Mouse (Mus musculus) forebrain, embryonic 11.5 days (tissue): ENCODE results near the gene Rtkn2. TPM values are rescaled to one million over a fixed set of nuclear protein-coding genes. Genes with fewer than 3 reads are reported as not detected.

Source experiments
- ATAC-seq: fragments of 200-750 bp; cut with Nextera tagmentation; replicated peaks from 2 replicates; pipeline ENCODE4 v1.8.0; 2017; ENCODE audit warnings: moderate TSS enrichment; ENCODE audit not compliant: low FRiP score
- DNase-seq: peaks from one replicate; pipeline ENCODE4 v3.0.0-alpha.2; 2017; ENCODE audit warnings: low spot score
- H3K27ac ChIP-seq: fragments of 300-500 bp; sonication (generic); 2 replicates; pipeline ENCODE4 v1.5.1; 2014; ENCODE audit warnings: low read depth, low read length
- H3K27me3 ChIP-seq: fragments of 300-500 bp; sonication (generic); 2 replicates; pipeline ENCODE4 v1.6.1; 2014; ENCODE audit warnings: mild to moderate bottlenecking, low read length, mixed read lengths; ENCODE audit not compliant: control insufficient read depth, insufficient read depth
- H3K36me3 ChIP-seq: fragments of 300-500 bp; sonication (generic); 2 replicates; pipeline ENCODE4 v1.6.1; 2014; ENCODE audit warnings: mild to moderate bottlenecking, low read length, moderate library complexity, mixed read lengths; ENCODE audit not compliant: control insufficient read depth, insufficient read depth
- H3K4me1 ChIP-seq: fragments of 300-500 bp; sonication (generic); replicated peaks from 2 replicates; pipeline ENCODE4 v1.6.1; 2014; ENCODE audit warnings: low read length, mixed read lengths; ENCODE audit not compliant: control insufficient read depth, insufficient read depth
- H3K4me2 ChIP-seq: fragments of 300-500 bp; sonication (generic); 2 replicates; pipeline ENCODE4 v1.6.1; 2014; ENCODE audit warnings: low read depth, mild to moderate bottlenecking, low read length, moderate library complexity, mixed read lengths; ENCODE audit not compliant: severe bottlenecking
- H3K4me3 ChIP-seq: fragments of 300-500 bp; sonication (generic); 2 replicates; pipeline ENCODE4 v1.5.1; 2014; ENCODE audit warnings: low read depth, low read length
- H3K9ac ChIP-seq: fragments of 300-500 bp; sonication (generic); 2 replicates; pipeline ENCODE4 v1.6.1; 2014; ENCODE audit warnings: low read length
- H3K9me3 ChIP-seq: fragments of 300-500 bp; sonication (generic); 2 replicates; pipeline ENCODE4 v1.6.1; 2016; ENCODE audit warnings: low read length, mixed read lengths; ENCODE audit not compliant: control insufficient read depth
- WGBS: fragments of 180-500 bp; shearing (Covaris S2); extraction: QIAGEN DNeasy Blood & Tissue Kit; methylation state at CpG from one replicate; pipeline ENCODE4 v1.1.7; 2014; 5-methylcytosine and 5-hydroxymethylcytosine counted together
- polyA plus RNA-seq: library from polyadenylated mRNA; unstranded; fragments of >200 nt; fragmentation: Nextera tagmentation; extraction: Ambion mirVana; gene quantifications from 2 replicates; pipeline ENCODE4 v1.2.1, GENCODE M21; 2014

Gene Rtkn2
- polyA plus RNA-seq, 1 experiment from 2014 or later = 28.5 TPM

DNA sequence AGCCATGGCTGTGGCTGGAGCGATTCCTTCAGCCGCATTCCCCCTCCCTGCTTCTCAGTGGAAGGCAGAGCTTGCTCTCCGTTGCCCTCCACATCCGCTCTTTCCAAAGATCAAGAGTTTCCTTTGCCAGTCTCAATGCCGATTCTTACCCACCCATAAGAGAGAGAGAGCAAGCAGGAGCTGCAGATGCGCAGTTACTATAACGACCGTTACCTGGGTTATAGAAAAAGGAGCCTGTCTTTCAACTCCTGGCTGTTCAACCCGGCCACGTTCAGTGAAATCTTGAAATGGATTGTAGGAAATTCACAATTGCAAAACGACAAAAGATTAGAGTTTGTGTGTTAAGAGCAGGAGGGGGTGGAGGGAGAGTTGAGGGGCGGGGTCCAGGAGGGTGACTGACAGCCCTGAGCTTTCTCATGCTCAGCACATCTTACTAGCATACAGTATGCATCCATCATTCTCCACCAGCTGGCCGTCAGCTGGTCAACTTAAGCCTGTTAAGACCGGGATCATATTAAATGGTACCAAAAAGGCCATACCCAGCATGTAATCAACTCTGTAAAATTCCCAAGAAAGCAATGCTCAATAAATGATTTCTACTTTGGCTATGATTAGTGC, 72.1 kb downstream of the Rtkn2 start:
- DNase-seq (no peak), ATAC-seq (no peak)
- H3K27ac ChIP-seq = no peak overlapping the region
- no peaks in the 10 kb centered on the region for H3K4me1 ChIP-seq
- H3K9ac ChIP-seq = no peak overlapping the region
- no peaks in the 10 kb centered on the region for H3K27me3 ChIP-seq
- H3K9me3 ChIP-seq = no peaks in the 10 kb centered on the region
- no peak overlapping the region for H3K4me3 ChIP-seq
- no peak overlapping the region for H3K4me2 ChIP-seq
- H3K36me3 ChIP-seq = no peaks in the 10 kb centered on the region; the same call in 1 of the 2 replicates
- 89% methylated on average over 14 of the region's 14 CpGs for WGBS

DNA sequence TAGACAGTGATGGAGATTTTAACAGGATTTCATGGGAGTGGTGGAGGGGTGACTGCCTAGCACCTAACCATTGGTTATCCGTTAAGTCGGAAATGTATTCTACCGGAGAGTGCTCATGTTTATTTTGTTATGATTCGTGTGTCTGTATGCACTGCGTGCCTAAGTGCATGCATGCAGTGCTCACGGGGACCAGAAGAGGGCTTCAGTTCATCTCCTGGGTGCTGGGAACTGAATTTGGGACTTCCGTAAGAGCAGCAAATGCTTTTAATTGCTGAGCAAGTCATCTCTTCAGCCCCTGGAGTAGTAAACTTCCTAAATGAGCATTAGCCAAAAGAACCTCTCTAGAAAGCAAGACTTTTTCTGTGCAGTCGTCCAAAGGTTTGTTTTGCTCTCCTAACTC, 72.9 kb downstream of the Rtkn2 start:
- Histone ChIP-seq H3K9me3 (no peaks in the 10 kb centered on the region), H3K4me3 (no peak overlapping the region), H3K9ac (no peak overlapping the region), H3K4me2 (no peak overlapping the region), H3K27ac (no peak overlapping the region), H3K27me3 (no peaks in the 10 kb centered on the region), H3K36me3 (no peaks in the 10 kb centered on the region; the same call in 1 of the 2 replicates), H3K4me1 (no peaks in the 10 kb centered on the region)
- WGBS = 87% methylated on average over 8 of the region's 8 CpGs
- no peak for ATAC-seq
- no peak for DNase-seq

DNA sequence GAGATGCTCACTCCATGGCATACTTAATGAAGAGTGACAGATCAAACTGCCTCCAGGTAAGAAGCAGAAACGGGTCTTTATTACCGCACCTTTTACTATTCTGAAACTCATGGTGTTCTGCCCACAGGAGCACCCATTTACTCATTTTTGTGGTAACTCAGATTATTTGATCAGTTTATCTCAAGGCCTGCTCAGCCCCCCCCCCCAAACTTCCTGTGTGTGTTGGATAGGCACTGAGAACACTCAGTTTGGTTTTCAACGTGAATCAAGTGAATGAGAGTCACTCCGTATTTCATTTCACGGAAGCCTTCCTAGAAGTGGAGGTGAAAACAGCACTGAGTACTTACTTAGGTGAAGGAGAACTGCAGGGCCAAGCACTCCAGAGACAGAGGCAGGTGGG, 74.8 kb downstream of the Rtkn2 start:
- 91% methylated on average over 5 of the region's 5 CpGs for WGBS
- H3K27me3 ChIP-seq = no peaks in the 10 kb centered on the region
- no peak for DNase-seq
- no peak overlapping the region for H3K9ac ChIP-seq
- H3K27ac ChIP-seq = no peak overlapping the region
- H3K9me3 ChIP-seq = no peaks in the 10 kb centered on the region
- no peak overlapping the region for H3K4me3 ChIP-seq
- ATAC-seq = no peak
- no peaks in the 10 kb centered on the region; the same call in 1 of the 2 replicates for H3K36me3 ChIP-seq
- no peak overlapping the region for H3K4me2 ChIP-seq
- H3K4me1 ChIP-seq = no peaks in the 10 kb centered on the region

DNA sequence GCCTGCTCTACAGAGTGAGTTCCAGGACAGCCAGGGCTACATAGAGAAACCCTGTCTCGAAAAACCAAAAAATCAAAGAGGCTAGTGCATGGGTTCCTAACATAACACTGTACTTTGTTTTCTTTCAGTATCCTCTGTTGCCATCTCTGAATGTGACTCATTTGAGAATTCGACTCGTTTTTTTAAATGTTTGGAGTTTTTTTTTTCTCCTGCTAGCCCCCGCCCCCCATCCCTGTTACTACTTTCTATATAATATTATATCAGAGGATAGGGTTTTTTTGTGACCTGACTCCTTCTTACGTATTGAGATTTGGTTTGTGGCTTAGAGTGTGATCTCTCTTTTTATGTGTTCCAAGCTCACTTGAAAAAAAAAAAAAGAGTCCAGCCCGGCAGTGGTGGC, 75.3 kb downstream of the Rtkn2 start:
- Histone ChIP-seq H3K4me1 (no peaks in the 10 kb centered on the region), H3K4me2 (no peak overlapping the region), H3K9ac (no peak overlapping the region), H3K9me3 (no peaks in the 10 kb centered on the region), H3K27ac (no peak overlapping the region), H3K4me3 (no peak overlapping the region), H3K36me3 (no peaks in the 10 kb centered on the region; the same call in 1 of the 2 replicates), H3K27me3 (no peaks in the 10 kb centered on the region)
- 91% methylated on average over 6 of the region's 6 CpGs for WGBS
- no peak for DNase-seq
- no peak for ATAC-seq

DNA sequence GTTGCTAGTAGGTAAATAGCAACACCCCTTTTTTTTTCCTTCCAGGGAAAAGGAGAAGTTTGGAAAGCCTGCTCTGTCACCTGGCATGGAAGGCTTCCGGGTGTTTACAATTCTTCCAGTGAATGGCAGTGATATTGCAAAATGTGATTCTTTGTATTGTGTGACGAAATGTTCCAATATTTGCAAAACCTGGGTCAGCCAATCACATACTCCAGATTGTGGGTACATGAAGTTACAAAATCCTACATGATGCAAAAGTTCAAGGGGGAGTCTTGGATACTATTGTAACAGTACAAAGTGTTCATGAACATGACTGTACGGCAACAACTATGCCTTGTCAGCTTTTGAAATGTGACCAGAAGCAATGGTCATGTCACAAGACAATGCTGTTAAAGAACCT, 78.5 kb downstream of the Rtkn2 start:
- H3K36me3 ChIP-seq = no peaks in the 10 kb centered on the region
- no peaks in the 10 kb centered on the region for H3K4me1 ChIP-seq
- H3K9me3 ChIP-seq = no peaks in the 10 kb centered on the region
- H3K27ac ChIP-seq = no peak overlapping the region
- no peaks in the 10 kb centered on the region for H3K27me3 ChIP-seq
- no peak for ATAC-seq
- H3K4me3 ChIP-seq = no peak overlapping the region
- no peak overlapping the region for H3K9ac ChIP-seq
- no peak for DNase-seq
- whole genome bisulfite sequencing = 88% methylated on average over 3 of the region's 3 CpGs
- no peak overlapping the region for H3K4me2 ChIP-seq

DNA sequence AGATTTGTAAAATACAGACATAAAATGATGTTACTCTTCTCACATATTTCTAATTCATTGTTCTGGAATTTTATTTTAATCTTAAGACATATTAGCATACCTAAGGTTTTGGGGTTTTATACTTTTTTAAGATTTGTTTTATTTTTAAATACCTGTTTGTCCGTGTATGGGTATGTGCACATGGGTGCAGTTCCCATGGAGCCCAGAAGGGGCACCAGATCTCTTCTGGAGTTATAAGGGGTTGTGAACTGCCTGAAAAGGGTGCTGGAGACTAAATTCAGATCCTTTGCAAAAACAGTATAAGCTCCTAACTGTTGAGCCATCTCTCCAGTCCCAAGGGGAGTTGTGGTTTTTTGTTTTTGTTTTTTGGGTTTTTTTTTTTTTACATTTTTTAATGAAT, 79.0 kb downstream of the Rtkn2 start:
- DNase-seq (no peak), ATAC-seq (no peak)
- Histone ChIP-seq H3K36me3 (no peaks in the 10 kb centered on the region), H3K4me2 (no peak overlapping the region), H3K4me3 (no peak overlapping the region), H3K9me3 (no peaks in the 10 kb centered on the region), H3K4me1 (no peaks in the 10 kb centered on the region), H3K27ac (no peak overlapping the region), H3K27me3 (no peaks in the 10 kb centered on the region), H3K9ac (no peak overlapping the region)
- 95% methylated on average over 1 of the region's 1 CpGs for WGBS

DNA sequence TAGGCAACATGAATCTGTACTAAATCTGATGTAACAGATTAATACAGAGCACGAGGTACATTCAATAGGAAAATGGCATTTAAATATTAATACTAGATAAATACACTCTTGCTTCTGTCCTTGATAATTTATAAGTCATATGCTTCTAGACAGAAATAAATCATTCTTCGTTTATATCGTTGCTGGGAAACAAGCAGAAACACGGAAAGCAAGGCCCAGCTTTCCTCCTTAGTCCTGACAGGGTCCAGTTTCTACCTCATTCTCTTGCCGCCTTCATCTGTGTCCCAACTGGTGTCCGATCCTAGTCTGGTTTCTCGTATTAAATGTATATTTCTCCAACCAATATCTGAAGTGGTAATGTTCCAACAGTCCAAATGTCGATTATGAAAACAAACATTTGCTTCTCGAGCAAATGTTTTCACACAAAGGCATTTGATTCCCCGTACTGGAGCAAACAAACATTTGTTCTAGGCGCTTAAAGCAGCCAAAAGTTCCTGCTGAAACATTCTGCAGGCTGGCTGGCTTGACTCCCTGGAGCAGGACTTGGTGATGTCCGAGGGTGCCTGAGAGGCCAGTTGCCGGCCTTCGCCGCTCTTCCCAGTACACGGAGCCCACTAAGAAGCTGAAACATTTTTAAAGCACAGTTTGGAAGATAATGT, 81.3 kb downstream of the Rtkn2 start:
- Histone ChIP-seq H3K4me1 (no peaks in the 10 kb centered on the region; the same call in 1 of the 2 replicates), H3K9me3 (no peaks in the 10 kb centered on the region), H3K27ac (no peak overlapping the region), H3K9ac (no peak overlapping the region), H3K4me2 (no peak overlapping the region), H3K4me3 (no peak overlapping the region), H3K36me3 (no peaks in the 10 kb centered on the region), H3K27me3 (no peaks in the 10 kb centered on the region)
- 76% methylated on average over 16 of the region's 16 CpGs for WGBS
- DNase-seq (no peak), ATAC-seq (no peak)

DNA sequence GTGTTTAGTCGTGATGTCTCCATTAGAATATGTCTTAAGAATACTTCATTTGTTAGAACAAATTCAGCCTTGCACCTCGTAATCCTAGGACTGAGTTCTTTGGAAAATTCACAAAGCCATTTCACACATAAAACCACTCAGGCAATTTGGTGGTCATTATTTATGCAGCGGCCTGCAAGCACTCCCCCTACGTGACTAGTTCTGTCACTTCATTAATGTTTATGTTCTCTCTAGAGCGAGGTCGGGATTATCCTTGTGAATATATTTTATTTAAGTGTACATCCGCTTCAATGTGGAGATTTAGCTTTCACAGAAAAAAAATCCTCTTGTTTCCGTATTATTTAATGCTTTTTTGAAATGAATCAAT, 81.9 kb downstream of the Rtkn2 start:
- no peak overlapping the region for H3K4me2 ChIP-seq
- H3K27ac ChIP-seq = no peak overlapping the region
- H3K9me3 ChIP-seq = no peaks in the 10 kb centered on the region
- 54% methylated on average over 8 of the region's 8 CpGs for WGBS
- no peaks in the 10 kb centered on the region for H3K27me3 ChIP-seq
- no peaks in the 10 kb centered on the region; the same call in 1 of the 2 replicates for H3K4me1 ChIP-seq
- no peaks in the 10 kb centered on the region for H3K36me3 ChIP-seq
- H3K4me3 ChIP-seq = no peak overlapping the region
- no peak overlapping the region for H3K9ac ChIP-seq
- DNase-seq (no peak), ATAC-seq (no peak)
